Mouse (Mus musculus) CH12.LX (cell line): ENCODE data around the gene Stub1. TPM values are rescaled to one million over a fixed set of nuclear protein-coding genes. Genes with fewer than 3 reads are reported as not detected.

Source experiments
- polyA plus RNA-seq: library from polyadenylated mRNA; unstranded; fragments of >175 nt; gene quantifications from 2 replicates; pipeline ENCODE4 v1.2.1, GENCODE M21; 2012; ENCODE audit warnings: low read depth; ENCODE audit not compliant: insufficient read length
- total RNA-seq, 2 experiments: library from RNA; depleted of rRNA; stranded (reverse); fragments of 300-350 nt in 1 of 2; fragments of >200 nt in 1 of 2; gene quantifications; 2 replicates each; pipeline ENCODE4 v1.2.3; 2012 to 2014

Gene Stub1
- total and polyA plus RNA-seq, 3 experiments = 62.9 to 98.3 (median 84.8) TPM

Other genes with a start within 250 kb of the Stub1 start
Only the 20 nearest of the 27 such genes appear.
- 5.8 and 7.2 TPM in 2 replicates for gene Rpusd1, start 105.7 kb downstream of the Stub1 start, total RNA-seq (2012; rRNA removed)
- gene Rpusd1, start 105.7 kb downstream of the Stub1 start, total RNA-seq (2014; rRNA removed) = 4.4 and 5.6 TPM in 2 replicates
- 11.7 and 13.8 TPM in 2 replicates for gene Rpusd1, start 105.7 kb downstream of the Stub1 start, polyA plus RNA-seq
- gene Mslnl, start 97.4 kb downstream of the Stub1 start, total RNA-seq (2012; rRNA removed) = not detected in 2 replicates
- not detected in 2 replicates for gene Mslnl, start 97.4 kb downstream of the Stub1 start, total RNA-seq (2014; rRNA removed)
- not detected in 2 replicates for gene Mslnl, start 97.4 kb downstream of the Stub1 start, polyA plus RNA-seq
- gene Msln, start 79.0 kb downstream of the Stub1 start, total RNA-seq (2012; rRNA removed) = not detected in 2 replicates
- gene Msln, start 79.0 kb downstream of the Stub1 start, total RNA-seq (2014; rRNA removed) = not detected in 2 replicates
- gene Msln, start 79.0 kb downstream of the Stub1 start, polyA plus RNA-seq = not detected in 2 replicates
- 22.0 and 23.4 TPM in 2 replicates for gene Narfl, start 59.6 kb downstream of the Stub1 start, total RNA-seq (2012; rRNA removed)
- 16.5 and 17.0 TPM in 2 replicates for gene Narfl, start 59.6 kb downstream of the Stub1 start, total RNA-seq (2014; rRNA removed)
- gene Narfl, start 59.6 kb downstream of the Stub1 start, polyA plus RNA-seq = 12.1 and 13.3 TPM in 2 replicates
- gene Haghl, start 47.7 kb downstream of the Stub1 start, total RNA-seq (2012; rRNA removed) = 14.5 and 16.0 TPM in 2 replicates
- 7.3 and 7.4 TPM in 2 replicates for gene Haghl, start 47.7 kb downstream of the Stub1 start, total RNA-seq (2014; rRNA removed)
- 7.4 and 7.8 TPM in 2 replicates for gene Haghl, start 47.7 kb downstream of the Stub1 start, polyA plus RNA-seq
- 0.13 and 0.25 TPM in 2 replicates for gene Ccdc78, start 46.8 kb downstream of the Stub1 start, total RNA-seq (2012; rRNA removed)
- gene Ccdc78, start 46.8 kb downstream of the Stub1 start, total RNA-seq (2014; rRNA removed) = 0.13 TPM in 1 of 2 replicates, not detected in the other
- gene Ccdc78, start 46.8 kb downstream of the Stub1 start, polyA plus RNA-seq = 0.40 and 0.49 TPM in 2 replicates
- gene Fam173a, start 40.5 kb downstream of the Stub1 start, total RNA-seq (2012; rRNA removed) = 55.0 and 68.3 TPM in 2 replicates
- 21.9 and 25.5 TPM in 2 replicates for gene Fam173a, start 40.5 kb downstream of the Stub1 start, total RNA-seq (2014; rRNA removed)
- 25.5 and 27.8 TPM in 2 replicates for gene Fam173a, start 40.5 kb downstream of the Stub1 start, polyA plus RNA-seq
- gene AC134908.4, start 37.7 kb downstream of the Stub1 start, total RNA-seq (2012; rRNA removed) = not detected in 2 replicates
- gene AC134908.4, start 37.7 kb downstream of the Stub1 start, total RNA-seq (2014; rRNA removed) = not detected in 2 replicates
- not detected in 2 replicates for gene AC134908.4, start 37.7 kb downstream of the Stub1 start, polyA plus RNA-seq
- 49.8 and 50.1 TPM in 2 replicates for gene Metrn, start 36.3 kb downstream of the Stub1 start, total RNA-seq (2012; rRNA removed)
- 18.1 and 23.7 TPM in 2 replicates for gene Metrn, start 36.3 kb downstream of the Stub1 start, total RNA-seq (2014; rRNA removed)
- 16.9 and 17.7 TPM in 2 replicates for gene Metrn, start 36.3 kb downstream of the Stub1 start, polyA plus RNA-seq
- gene Fbxl16, start 24.3 kb downstream of the Stub1 start, total RNA-seq (2012; rRNA removed) = not detected in 2 replicates
- not detected in 2 replicates for gene Fbxl16, start 24.3 kb downstream of the Stub1 start, total RNA-seq (2014; rRNA removed)
- gene Fbxl16, start 24.3 kb downstream of the Stub1 start, polyA plus RNA-seq = not detected in 2 replicates
- gene Wdr24, start 9.8 kb downstream of the Stub1 start, total RNA-seq (2012; rRNA removed) = 27.2 and 28.6 TPM in 2 replicates
- gene Wdr24, start 9.8 kb downstream of the Stub1 start, total RNA-seq (2014; rRNA removed) = 17.3 and 20.9 TPM in 2 replicates
- 16.9 and 20.4 TPM in 2 replicates for gene Wdr24, start 9.8 kb downstream of the Stub1 start, polyA plus RNA-seq
- 7.7 and 9.3 TPM in 2 replicates for gene Jmjd8, start 4.5 kb downstream of the Stub1 start, total RNA-seq (2012; rRNA removed)
- 4.8 and 6.1 TPM in 2 replicates for gene Jmjd8, start 4.5 kb downstream of the Stub1 start, total RNA-seq (2014; rRNA removed)
- 8.3 and 8.5 TPM in 2 replicates for gene Jmjd8, start 4.5 kb downstream of the Stub1 start, polyA plus RNA-seq
- 1.9 and 2.4 TPM in 2 replicates for gene Rhbdl1, start 3.9 kb upstream of the Stub1 start, total RNA-seq (2012; rRNA removed)
- gene Rhbdl1, start 3.9 kb upstream of the Stub1 start, total RNA-seq (2014; rRNA removed) = not detected in 2 replicates
- 2.8 and 4.6 TPM in 2 replicates for gene Rhbdl1, start 3.9 kb upstream of the Stub1 start, polyA plus RNA-seq
- 3.1 and 3.8 TPM in 2 replicates for gene Gm20683, start 8.4 kb upstream of the Stub1 start, total RNA-seq (2012; rRNA removed)
- 0.96 and 1.3 TPM in 2 replicates for gene Gm20683, start 8.4 kb upstream of the Stub1 start, total RNA-seq (2014; rRNA removed)
- 1.4 and 4.8 TPM in 2 replicates for gene Gm20683, start 8.4 kb upstream of the Stub1 start, polyA plus RNA-seq
- gene Rhot2, start 11.4 kb upstream of the Stub1 start, total RNA-seq (2012; rRNA removed) = 16.2 and 26.1 TPM in 2 replicates
- gene Rhot2, start 11.4 kb upstream of the Stub1 start, total RNA-seq (2014; rRNA removed) = 17.3 and 19.5 TPM in 2 replicates
- 33.8 and 51.5 TPM in 2 replicates for gene Rhot2, start 11.4 kb upstream of the Stub1 start, polyA plus RNA-seq
- 31.9 and 38.0 TPM in 2 replicates for gene Wdr90, start 28.1 kb upstream of the Stub1 start, total RNA-seq (2012; rRNA removed)
- 16.0 and 17.5 TPM in 2 replicates for gene Wdr90, start 28.1 kb upstream of the Stub1 start, total RNA-seq (2014; rRNA removed)
- 19.9 and 23.8 TPM in 2 replicates for gene Wdr90, start 28.1 kb upstream of the Stub1 start, polyA plus RNA-seq
- 16.1 and 16.5 TPM in 2 replicates for gene Mcrip2, start 35.4 kb upstream of the Stub1 start, total RNA-seq (2012; rRNA removed)
- gene Mcrip2, start 35.4 kb upstream of the Stub1 start, total RNA-seq (2014; rRNA removed) = 0.82 and 1.4 TPM in 2 replicates
- 1.7 and 2.2 TPM in 2 replicates for gene Mcrip2, start 35.4 kb upstream of the Stub1 start, polyA plus RNA-seq
- gene Mettl26, start 41.7 kb upstream of the Stub1 start, total RNA-seq (2012; rRNA removed) = 43.6 and 52.5 TPM in 2 replicates
- 31.9 and 33.0 TPM in 2 replicates for gene Mettl26, start 41.7 kb upstream of the Stub1 start, total RNA-seq (2014; rRNA removed)
- 29.8 and 32.0 TPM in 2 replicates for gene Mettl26, start 41.7 kb upstream of the Stub1 start, polyA plus RNA-seq
- gene Wfikkn1, start 47.5 kb upstream of the Stub1 start, total RNA-seq (2012; rRNA removed) = 0.25 and 0.34 TPM in 2 replicates
- 0.11 TPM in 1 of 2 replicates, not detected in the other for gene Wfikkn1, start 47.5 kb upstream of the Stub1 start, total RNA-seq (2014; rRNA removed)
- 0.48 and 0.69 TPM in 2 replicates for gene Wfikkn1, start 47.5 kb upstream of the Stub1 start, polyA plus RNA-seq
- 6.6 and 8.0 TPM in 2 replicates for gene Rab40c, start 86.3 kb upstream of the Stub1 start, total RNA-seq (2012; rRNA removed)
- gene Rab40c, start 86.3 kb upstream of the Stub1 start, total RNA-seq (2014; rRNA removed) = 7.9 and 9.2 TPM in 2 replicates
- 14.4 and 14.8 TPM in 2 replicates for gene Rab40c, start 86.3 kb upstream of the Stub1 start, polyA plus RNA-seq